Mouse (Mus musculus): ENCODE measurements around the gene Crxos.
"Not testable (repeated sequence)": the region's sequence is repeated elsewhere in the genome, so short reads cannot be mapped to it uniquely, and the experiment has no call there.

DNA sequence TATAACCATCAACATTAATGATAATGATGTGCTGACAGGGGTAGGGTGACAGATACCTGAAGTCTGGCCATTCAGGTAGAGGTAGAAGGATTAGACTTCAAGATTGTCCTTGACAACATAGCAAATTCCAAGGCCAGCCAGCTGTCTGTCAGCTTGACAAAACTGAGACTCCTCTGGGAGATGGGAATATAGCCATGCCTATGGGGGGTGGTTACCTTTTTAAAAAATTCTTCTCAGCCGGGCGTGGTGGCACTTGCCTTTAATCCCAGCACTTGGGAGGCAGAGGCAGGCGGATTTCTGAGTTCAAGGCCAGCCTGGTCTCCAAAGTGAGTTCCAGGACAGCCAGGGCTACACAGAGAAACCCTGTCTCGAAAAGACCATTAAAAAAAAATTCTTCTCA, 33.3 kb downstream of the Crxos start:
- TF ChIP-seq POLR2A (IDR thresholded peaks at IDR 0.05; ENCODE audit: insufficient read length, low read depth); USF1 (IDR thresholded peaks at IDR 0.05; ENCODE audit: low read depth): not testable (repeated sequence)

Data from myocyte (in vitro differentiated cells).